Mouse (Mus musculus) heart, postnatal 0 days (tissue): ENCODE results near the gene Hnf4a.

ENCODE experiments used
- CTCF ChIP-seq: IDR thresholded peaks from 2 replicates; pipeline ENCODE4 v1.5.1; 2016; ENCODE audit warnings: antibody characterized with exemption, control low read depth, low read depth
- EP300 ChIP-seq: IDR thresholded peaks from 2 replicates; pipeline ENCODE4 v1.6.1; 2016; ENCODE audit warnings: antibody characterized with exemption, low read depth

GRCm38 (mm10) chr2:163611176-163611575, 104.6 kb downstream of the Hnf4a start:
- TF ChIP-seq CTCF: no peak
- TF ChIP-seq EP300: no peak
